27 mouse cellular contexts compared by ENCODE assay signal in genomic region chr10:66475187-66475735, GRCm38 (mm10).
A peak's percentile ranks its signal among the peaks of the same experiment; 100 is the strongest.
DNase-seq lines count a peak whose midpoint lies in the region; ATAC-seq and TF ChIP-seq lines count a peak whose summit lies in the region.
"Had no signal": no experiment of that assay in that cellular context is flagged by ENCODE, and none has a peak within 500 bp of the region (broad histone marks: within the 10 kb centered on the region; RNA-seq: fewer than 3 reads in every experiment).

No protein-coding gene starts in this region.

- TF ChIP-seq CTCF in kidney, postnatal 0 days (IDR thresholded peaks at IDR 0.05; ENCODE audit: low read depth): no peak
- no peak for TF ChIP-seq CTCF in lung, embryonic 14.5 days (IDR thresholded peaks at IDR 0.05; ENCODE audit: low read depth)
- no peak for TF ChIP-seq CTCF in lung, postnatal 0 days (IDR thresholded peaks at IDR 0.05)

- no peak overlapping the region for H3K27ac ChIP-seq in kidney, embryonic 14.5 days (ENCODE audit: low read depth, low read length)
- H3K27ac ChIP-seq in kidney, postnatal 0 days: no peak overlapping the region
- no peak overlapping the region for H3K27ac ChIP-seq in lung, embryonic 14.5 days (ENCODE audit: low read depth)
- H3K27ac ChIP-seq in lung, postnatal 0 days (ENCODE audit: low read length): no peak overlapping the region
- H3K27ac ChIP-seq: embryonic facial prominence, embryonic 10.5 days; embryonic facial prominence, embryonic 13.5 days; forebrain, embryonic 12.5 days; forebrain, embryonic 15.5 days; heart, adult 2 months; heart, embryonic 10.5 days; heart, embryonic 13.5 days had no signal

- no peaks in the 10 kb centered on the region for H3K4me1 ChIP-seq in kidney, embryonic 14.5 days (ENCODE audit: control insufficient read depth, insufficient read depth, low read length)
- no peaks in the 10 kb centered on the region for H3K4me1 ChIP-seq in kidney, postnatal 0 days (replicated peaks; ENCODE audit: insufficient read depth, low read length)
- no peaks in the 10 kb centered on the region for H3K4me1 ChIP-seq in lung, embryonic 14.5 days (ENCODE audit: insufficient read depth)
- H3K4me1 ChIP-seq in lung, postnatal 0 days (ENCODE audit: insufficient read depth, low read depth, low read length): no peaks in the 10 kb centered on the region
- H3K4me1 ChIP-seq: embryonic facial prominence, embryonic 10.5 days; embryonic facial prominence, embryonic 13.5 days; forebrain, embryonic 12.5 days; heart, embryonic 10.5 days; heart, embryonic 13.5 days had no signal

- 0 out of 2 replicates have a peak, but pooled peaks have one; percentile 35 for ATAC-seq in kidney, embryonic 14.5 days (ENCODE audit: low FRiP score, low TSS enrichment)
- ATAC-seq in kidney, postnatal 0 days (replicated peaks; ENCODE audit: low FRiP score, low read depth): no peak; the same call in 1 of the 2 replicates
- no peak for ATAC-seq in lung, embryonic 14.5 days (ENCODE audit: insufficient read depth)
- ATAC-seq in lung, postnatal 0 days: no peak
- ATAC-seq: activated CD4-positive, CD25-positive, alpha-beta regulatory T cell, adult 4 months; forebrain, embryonic 15.5 days had no signal

- H3K4me2 ChIP-seq in kidney, embryonic 14.5 days (replicated peaks; ENCODE audit: low read depth, low read length): no peak overlapping the region
- no peak overlapping the region for H3K4me2 ChIP-seq in kidney, postnatal 0 days (ENCODE audit: low read length)
- H3K4me2 ChIP-seq in lung, embryonic 14.5 days: no peak overlapping the region
- H3K4me2 ChIP-seq in lung, postnatal 0 days (replicated peaks; ENCODE audit: low read depth, low read length): no peak overlapping the region
- H3K4me2 ChIP-seq: embryonic facial prominence, embryonic 13.5 days; forebrain, embryonic 12.5 days; forebrain, embryonic 15.5 days; heart, embryonic 13.5 days had no signal

- H3K9me3 ChIP-seq in kidney, embryonic 14.5 days (ENCODE audit: control insufficient read depth, low read length): no peaks in the 10 kb centered on the region
- no peaks in the 10 kb centered on the region for H3K9me3 ChIP-seq in kidney, postnatal 0 days (replicated peaks; ENCODE audit: low read length)
- no peaks in the 10 kb centered on the region for H3K9me3 ChIP-seq in lung, embryonic 14.5 days (ENCODE audit: low read depth, low read length)
- no peaks in the 10 kb centered on the region for H3K9me3 ChIP-seq in lung, postnatal 0 days (ENCODE audit: low read length)
- H3K9me3 ChIP-seq: embryonic facial prominence, embryonic 10.5 days; embryonic facial prominence, embryonic 13.5 days; forebrain, embryonic 12.5 days; forebrain, embryonic 15.5 days; heart, embryonic 10.5 days; heart, embryonic 13.5 days had no signal

- no peak overlapping the region for H3K9ac ChIP-seq in kidney, embryonic 14.5 days (ENCODE audit: low read depth, low read length)
- no peak overlapping the region for H3K9ac ChIP-seq in kidney, postnatal 0 days (ENCODE audit: low read depth, low read length)
- H3K9ac ChIP-seq in lung, embryonic 14.5 days: no peak overlapping the region
- no peak overlapping the region for H3K9ac ChIP-seq in lung, postnatal 0 days (replicated peaks; ENCODE audit: low read depth)
- H3K9ac ChIP-seq: embryonic facial prominence, embryonic 13.5 days; forebrain, embryonic 12.5 days; forebrain, embryonic 15.5 days; heart, embryonic 13.5 days had no signal

- no peak overlapping the region for H3K4me3 ChIP-seq in kidney, embryonic 14.5 days (ENCODE audit: low read length)
- no peak overlapping the region for H3K4me3 ChIP-seq in kidney, postnatal 0 days (replicated peaks; ENCODE audit: low read depth, low read length)
- no peak overlapping the region for H3K4me3 ChIP-seq in lung, embryonic 14.5 days (ENCODE audit: low read depth, low read length)
- H3K4me3 ChIP-seq in lung, postnatal 0 days (ENCODE audit: low read depth, low read length): no peak overlapping the region
- H3K4me3 ChIP-seq: embryonic facial prominence, embryonic 10.5 days; embryonic facial prominence, embryonic 13.5 days; erythroblast, embryonic 14.5 days; forebrain, embryonic 12.5 days; forebrain, embryonic 15.5 days; heart, adult 2 months; heart, embryonic 10.5 days; heart, embryonic 13.5 days had no signal

- no peaks in the 10 kb centered on the region for H3K36me3 ChIP-seq in kidney, embryonic 14.5 days (ENCODE audit: control insufficient read depth, insufficient read depth, low read length)
- H3K36me3 ChIP-seq in kidney, postnatal 0 days (ENCODE audit: insufficient read depth, low read length): no peaks in the 10 kb centered on the region
- no peaks in the 10 kb centered on the region for H3K36me3 ChIP-seq in lung, embryonic 14.5 days (ENCODE audit: insufficient read depth)
- no peaks in the 10 kb centered on the region for H3K36me3 ChIP-seq in lung, postnatal 0 days (ENCODE audit: insufficient read depth, low read length)
- H3K36me3 ChIP-seq: embryonic facial prominence, embryonic 10.5 days; embryonic facial prominence, embryonic 13.5 days; forebrain, embryonic 12.5 days; forebrain, embryonic 15.5 days; heart, embryonic 10.5 days; heart, embryonic 13.5 days had no signal

- DNase-seq in kidney, adult 9 months: no peak
- peak; percentile 70 for DNase-seq in kidney, postnatal 0 days (ENCODE audit: low spot score)
- no peak for DNase-seq in kidney, postnatal 36 days
- DNase-seq in lung, embryonic 14.5 days: peak; percentile 4
- no peak for DNase-seq in lung, postnatal 0 days (ENCODE audit: low spot score)
- DNase-seq in layer of hippocampus, adult 8-10 months (ENCODE audit: low spot score in 2 of 2): no peak
- DNase-seq: adrenal gland, adult 8-10 months; adrenal gland, postnatal 25 days; cerebellum, adult 11-12 months; cerebellum, adult 8-10 months; cerebellum, postnatal 10 days; cerebellum, postnatal 36 days; embryo, embryonic 11 days; gastrocnemius, postnatal 10 days; gastrocnemius, postnatal 36 days; heart, adult 2 months; heart, postnatal 14 days; heart, postnatal 4 days had no signal

- WGBS in kidney, embryonic 14.5 days: 53% methylated on average over 1 of the region's 1 CpGs
- WGBS in kidney, postnatal 0 days: 48% methylated on average over 1 of the region's 1 CpGs
- 38% methylated on average over 1 of the region's 1 CpGs for WGBS in lung, embryonic 14.5 days
- WGBS in lung, postnatal 0 days: 41% methylated on average over 1 of the region's 1 CpGs

- no peaks in the 10 kb centered on the region for H3K27me3 ChIP-seq in kidney, embryonic 14.5 days (ENCODE audit: control insufficient read depth, insufficient read depth, low read length)
- no peaks in the 10 kb centered on the region for H3K27me3 ChIP-seq in kidney, postnatal 0 days (ENCODE audit: insufficient read depth, low read length)
- H3K27me3 ChIP-seq in lung, embryonic 14.5 days (ENCODE audit: insufficient read depth, low read length): no peaks in the 10 kb centered on the region
- H3K27me3 ChIP-seq in lung, postnatal 0 days (replicated peaks; ENCODE audit: insufficient read depth, low read length): no peaks in the 10 kb centered on the region
- H3K27me3 ChIP-seq: embryonic facial prominence, embryonic 13.5 days; forebrain, embryonic 15.5 days; heart, embryonic 13.5 days had no signal

- TF ChIP-seq EP300 in lung, postnatal 0 days (IDR thresholded peaks at IDR 0.05): no peak

Comparison
In these comparisons a context has a peak if more than half of its experiments do, and no peak if none do; other contexts are left out.
1. DNase-seq: peak in kidney, postnatal 0 days (single experiment) and lung, embryonic 14.5 days (single experiment); none in kidney, adult 9 months (single experiment), kidney, postnatal 36 days (0 of 2), lung, postnatal 0 days (single experiment) and layer of hippocampus, adult 8-10 months (0 of 2).